Mouse (Mus musculus): ENCODE data around the gene Dcaf1.

Gene Dcaf1

DNA sequence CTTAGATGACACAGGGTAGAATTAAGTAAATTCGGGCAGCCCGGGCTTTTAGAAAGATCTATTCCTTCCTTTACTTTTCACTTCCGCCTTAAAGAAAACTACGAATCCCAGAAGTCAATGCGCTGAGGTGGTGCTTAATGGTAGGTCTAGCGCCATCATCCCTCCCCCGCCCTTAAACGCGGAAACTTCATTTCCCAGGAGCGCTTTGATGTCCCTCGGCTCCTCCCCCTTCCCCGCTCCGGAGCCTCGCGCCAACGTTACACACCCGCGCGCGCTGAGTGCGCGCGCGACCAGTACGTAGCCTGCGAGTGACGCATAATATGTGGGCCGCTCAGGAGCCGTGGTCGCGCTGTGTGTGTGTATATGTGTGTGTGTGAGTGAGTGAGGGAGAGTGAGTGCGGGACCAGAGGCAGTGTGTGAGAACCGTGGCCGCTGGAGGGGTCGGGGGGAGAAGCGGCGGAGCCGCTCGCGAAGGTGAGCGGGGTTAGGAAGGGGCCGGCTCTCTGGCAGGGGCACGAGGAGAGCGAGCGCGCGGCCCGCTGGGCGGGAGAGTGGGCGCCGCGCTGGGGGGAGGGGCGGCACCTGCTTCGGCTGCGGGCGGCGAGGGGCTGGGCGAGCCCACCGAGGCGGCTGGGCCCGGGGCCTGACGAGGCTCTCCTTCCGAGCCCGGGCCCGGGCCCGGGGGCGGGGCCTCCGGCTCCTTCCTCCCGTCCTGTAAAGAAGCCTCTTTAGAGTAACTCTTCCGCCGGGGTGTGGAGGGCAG lies at the start of gene Dcaf1:
Gene Dcaf1 (plus strand): TSS at position 257 of the 763 bp plus-strand sequence.
- DNase-seq: peak; percentile 97

DNA sequence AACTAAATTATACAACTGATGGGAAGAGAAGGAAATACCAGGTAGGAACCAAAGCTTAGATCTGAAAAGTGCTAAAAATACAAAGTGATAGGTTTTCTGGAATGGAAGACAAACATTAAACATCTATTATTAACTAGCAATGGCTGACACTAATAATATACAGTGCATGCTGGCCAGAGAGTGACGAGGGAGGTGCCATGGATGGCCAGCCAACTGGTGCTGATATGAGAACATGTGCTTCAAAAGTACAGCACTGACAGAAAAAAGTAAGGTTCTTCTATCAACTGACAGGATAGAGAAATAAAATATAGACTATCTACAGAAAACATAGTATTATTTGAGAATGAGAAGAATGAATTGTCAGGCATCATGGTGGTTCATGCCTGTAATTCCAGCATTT lies 45.6 kb upstream of the Dcaf1 start:
- no peak for DNase-seq

DNA sequence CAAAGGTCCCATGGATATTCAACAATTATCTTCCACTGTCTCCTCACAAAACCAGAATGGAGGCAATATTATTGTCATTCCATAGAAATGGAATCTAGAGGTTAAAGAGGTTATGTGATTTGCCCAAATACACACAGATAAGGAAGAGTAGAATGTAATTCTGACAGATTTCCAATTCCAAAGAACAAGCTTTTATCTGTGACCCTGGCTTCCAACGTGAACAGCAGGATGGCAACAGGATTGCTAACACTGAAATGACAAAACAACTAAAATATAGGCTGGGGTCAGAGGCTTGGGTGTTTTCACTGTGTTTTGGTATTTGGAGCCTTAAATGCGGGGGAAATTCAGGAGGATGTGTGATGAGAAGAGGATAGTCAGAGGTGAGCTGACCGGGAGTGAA lies 44.3 kb upstream of the Dcaf1 start:
- DNase-seq: no peak

DNA sequence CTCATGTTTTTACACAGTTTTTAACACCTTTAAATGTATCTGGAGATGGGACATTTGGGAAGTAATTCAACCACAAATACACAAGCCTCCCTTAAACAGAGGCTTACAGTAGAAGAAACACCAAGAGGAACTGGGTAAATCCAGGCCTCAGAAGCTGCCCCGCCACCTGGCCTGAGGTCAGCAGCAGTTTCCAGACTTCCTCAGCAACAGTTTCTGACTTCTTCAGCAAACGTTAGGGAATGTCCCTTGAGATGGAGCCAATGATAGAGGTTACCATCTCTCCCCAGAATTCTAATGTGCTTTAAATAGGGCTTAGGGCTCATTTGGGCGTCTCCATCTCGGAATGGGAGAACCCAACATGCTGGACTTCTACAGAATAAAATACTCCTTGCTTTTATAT lies 43.4 kb upstream of the Dcaf1 start:
- DNase-seq: no peak

DNA sequence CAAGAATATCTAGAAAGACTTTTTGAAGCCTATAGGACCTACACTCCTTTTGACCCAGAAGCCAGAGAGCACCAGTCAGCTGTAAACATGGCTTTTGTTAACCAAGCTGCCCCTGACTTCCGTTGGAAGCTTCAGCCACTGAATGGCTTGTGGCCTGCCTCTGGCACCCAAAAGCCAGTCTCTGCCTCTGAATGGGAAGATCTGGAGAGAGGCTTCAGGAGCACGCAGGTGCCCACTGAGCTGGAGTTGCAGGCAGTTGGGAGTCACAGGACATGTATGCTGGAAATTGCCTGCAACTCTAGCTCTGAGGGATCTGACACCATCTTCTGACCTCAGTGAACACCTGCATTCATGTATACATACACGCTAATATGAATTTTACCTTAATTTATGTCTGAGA lies 41.6 kb upstream of the Dcaf1 start:
- no peak for DNase-seq

DNA sequence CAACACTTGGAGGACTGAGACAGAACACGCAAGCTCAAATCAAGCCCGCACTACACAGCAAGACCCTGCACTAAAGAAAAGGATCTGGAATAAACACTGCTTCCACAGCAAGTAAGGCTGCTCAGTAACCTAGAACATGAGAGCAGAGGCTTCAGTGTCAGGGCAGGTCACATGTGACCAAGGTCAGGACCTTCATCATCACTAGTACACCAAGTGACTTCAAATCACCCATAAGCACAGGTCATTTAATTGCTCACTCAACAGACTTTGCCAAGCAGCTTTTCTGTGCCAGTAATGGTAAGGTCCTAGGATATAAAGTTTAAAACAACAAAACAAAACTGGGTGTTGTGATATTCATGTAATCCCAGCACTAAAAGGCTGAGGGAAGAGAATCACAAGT lies 38.1 kb upstream of the Dcaf1 start:
- no peak for DNase-seq

DNA sequence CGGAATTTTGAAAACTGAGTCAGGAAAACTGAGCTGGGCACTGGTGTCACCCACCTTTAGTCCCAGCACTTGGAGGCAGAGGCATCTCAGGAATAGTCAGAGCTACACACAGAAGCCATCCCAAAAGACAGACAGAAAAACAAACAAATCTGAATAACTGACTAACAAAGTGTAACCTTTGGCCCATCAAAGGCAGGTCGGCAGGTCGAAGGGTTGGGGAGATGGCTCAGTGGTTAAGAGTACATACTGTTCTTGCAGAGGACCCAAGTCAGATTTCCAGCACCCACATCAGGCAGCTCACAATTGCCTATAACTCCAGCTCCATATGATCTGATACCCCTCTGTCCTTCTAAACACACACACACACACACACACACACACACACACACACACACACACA lies 36.5 kb upstream of the Dcaf1 start:
- DNase-seq: no peak

DNA sequence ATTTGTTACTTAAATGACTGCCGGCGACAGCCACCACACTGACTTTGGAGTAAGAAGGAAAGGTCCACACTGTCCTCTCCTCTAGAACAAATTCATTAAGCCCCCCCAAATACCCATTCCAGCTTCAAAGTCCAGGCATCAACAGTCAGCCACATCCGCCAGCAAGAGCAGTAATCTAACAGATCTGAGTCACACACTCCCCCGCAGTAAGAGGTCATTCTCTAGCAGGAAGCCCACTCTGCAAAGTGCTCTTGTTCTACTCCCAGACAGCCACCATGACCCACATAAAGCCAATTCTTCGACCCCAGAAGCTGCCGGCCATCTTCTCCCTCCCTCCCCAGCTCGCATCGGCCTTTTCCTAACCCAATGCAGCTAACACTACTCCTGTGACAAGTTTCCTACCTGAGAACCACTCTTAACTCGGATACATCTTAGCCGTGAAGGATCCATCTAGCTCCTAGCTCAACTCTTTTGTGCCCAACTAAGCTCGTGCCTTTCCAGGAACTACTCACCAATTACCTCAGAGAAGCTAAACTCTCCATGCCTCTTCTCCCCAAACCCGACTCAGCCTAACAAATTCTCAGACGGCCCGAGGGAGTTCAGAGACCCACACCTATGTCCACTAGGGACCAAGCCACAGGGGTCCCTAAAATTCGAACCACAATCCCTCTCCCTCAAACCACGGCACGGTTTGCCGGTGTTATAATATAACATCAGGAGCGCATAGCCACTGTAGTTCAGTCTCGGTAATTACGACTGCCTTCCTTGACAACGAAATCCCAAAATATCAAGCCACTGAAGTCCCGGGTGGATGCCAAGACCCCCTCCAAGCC lies 33.5 kb upstream of the Dcaf1 start:
- DNase-seq: peak; percentile 4

DNA sequence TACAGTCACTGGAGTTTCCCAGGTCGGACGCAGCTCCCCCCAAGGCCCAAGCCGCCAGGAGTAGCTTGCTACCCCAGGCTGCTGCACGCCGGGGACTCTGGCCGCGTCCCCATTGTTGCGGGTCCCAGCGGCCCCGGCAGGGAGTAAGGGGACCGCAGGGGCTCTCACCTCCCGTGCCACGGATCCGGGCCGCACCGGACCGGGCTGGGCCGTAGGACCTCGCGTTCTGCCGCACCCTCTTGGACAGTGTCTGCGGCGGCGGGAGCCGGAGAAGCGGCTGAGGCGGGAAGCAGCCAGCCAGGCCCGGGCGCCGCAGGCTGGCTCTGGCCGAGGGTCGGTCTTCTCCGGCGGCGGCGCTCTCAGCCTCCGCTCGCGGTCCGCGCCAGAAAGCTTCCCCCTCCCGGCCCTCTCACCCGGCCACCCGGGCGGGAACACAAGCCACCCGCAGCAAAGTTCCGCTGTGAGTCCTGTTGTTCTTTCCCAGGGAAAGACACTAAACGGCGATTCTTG lies 32.8 kb upstream of the Dcaf1 start, which contains the start of gene Rad54l2:
Gene Rad54l2 (minus strand): TSS at position 383 of the 510 bp plus-strand sequence.
- peak; percentile 86 for DNase-seq

DNA sequence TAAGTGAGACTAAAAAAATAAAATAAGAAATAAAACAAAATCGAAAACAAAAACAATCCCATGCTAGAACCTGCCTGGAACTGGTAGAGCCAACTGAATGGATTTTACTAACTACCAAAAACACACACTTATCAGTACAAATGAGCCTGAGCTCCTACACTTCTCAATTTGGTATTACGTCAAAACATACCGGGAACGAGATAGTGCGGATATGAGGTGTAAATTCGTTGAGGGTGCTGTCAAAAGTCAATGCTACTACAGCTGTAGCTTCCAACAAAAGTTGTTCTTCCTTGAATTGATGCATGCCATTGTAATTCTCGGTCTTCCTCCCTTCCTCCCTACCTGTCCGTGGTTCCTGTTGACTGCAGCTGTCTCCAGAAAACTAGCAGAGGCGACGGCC lies 32.3 kb upstream of the Dcaf1 start:
- DNase-seq: peak; percentile 9

DNA sequence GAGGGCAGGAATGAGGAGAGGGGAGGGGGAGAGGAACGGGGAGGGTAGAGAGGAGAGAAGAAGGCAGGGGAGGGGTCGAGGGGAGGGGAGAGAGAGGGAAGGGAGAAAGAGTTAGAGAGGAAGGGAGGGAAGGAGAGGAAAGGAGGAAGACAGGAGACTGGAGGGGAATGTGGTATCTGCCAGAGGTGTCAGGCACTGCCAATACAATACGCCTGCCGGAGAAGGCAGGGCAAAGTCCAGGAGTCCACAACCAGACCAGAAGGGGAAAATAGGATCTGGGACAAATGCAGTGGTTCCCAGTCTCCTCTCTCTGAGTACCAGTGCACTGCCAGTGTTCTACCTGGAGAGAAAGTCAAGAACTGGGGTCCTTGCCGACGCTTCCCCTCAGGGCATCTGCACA lies 30.8 kb upstream of the Dcaf1 start:
- DNase-seq: no peak

DNA sequence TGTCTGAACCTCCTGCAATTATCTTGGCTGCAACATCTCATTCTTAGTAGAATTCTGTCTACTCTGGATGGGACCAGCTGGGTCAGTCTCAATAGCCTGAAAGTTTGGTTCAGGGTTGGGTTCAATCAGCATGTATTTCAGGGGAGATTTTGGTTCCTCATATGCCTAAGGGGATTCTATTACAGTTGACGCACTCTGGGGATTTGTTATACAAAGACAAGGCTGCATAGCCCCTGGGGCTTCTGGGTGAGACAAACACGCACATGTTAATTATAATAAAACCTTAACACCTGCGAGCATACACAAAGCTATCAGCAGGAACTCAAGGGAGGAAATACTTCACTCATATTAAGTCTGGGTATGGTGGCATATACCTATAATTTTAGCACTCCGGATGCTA lies 15.2 kb upstream of the Dcaf1 start:
- no peak for DNase-seq

DNA sequence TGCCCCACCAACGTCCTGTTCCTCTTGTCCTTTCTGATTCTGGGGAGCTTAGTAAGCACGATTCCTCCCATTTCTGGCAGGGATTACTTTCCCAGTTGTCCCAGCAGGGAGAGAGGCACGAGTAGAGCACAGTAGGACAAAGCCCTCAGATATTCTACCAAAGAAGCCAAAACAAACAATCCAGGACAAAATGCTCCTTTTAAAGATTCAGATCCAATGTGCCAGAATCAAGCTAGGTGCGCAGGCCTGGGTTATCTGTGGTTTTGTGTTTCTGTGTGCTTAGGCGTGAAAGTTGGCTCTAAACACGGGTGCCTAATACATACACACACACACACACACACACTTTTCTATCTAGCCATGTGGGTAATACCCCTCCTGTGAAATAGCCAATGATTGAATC lies 3.5 kb upstream of the Dcaf1 start:
- DNase-seq: no peak

DNA sequence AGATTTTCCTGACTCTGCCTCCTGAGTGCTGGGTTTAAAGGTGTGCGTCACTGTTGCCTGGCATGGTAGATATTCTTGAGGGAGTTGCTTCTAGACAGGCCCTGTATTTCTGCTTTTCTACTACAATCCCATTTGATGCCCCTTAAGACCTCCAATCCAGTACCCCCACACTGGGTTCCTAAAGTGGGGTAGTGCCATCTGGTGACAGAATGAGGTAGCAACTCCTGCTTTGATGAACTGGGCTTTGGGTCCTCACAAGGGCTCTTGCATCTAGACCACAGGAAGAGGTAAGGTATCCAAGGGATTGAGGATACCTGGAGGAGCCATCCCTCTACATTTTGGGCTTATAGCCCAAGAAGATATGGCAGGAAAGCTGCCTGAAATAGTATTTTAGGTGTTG lies 2.5 kb upstream of the Dcaf1 start:
- peak; percentile 48 for DNase-seq

DNA sequence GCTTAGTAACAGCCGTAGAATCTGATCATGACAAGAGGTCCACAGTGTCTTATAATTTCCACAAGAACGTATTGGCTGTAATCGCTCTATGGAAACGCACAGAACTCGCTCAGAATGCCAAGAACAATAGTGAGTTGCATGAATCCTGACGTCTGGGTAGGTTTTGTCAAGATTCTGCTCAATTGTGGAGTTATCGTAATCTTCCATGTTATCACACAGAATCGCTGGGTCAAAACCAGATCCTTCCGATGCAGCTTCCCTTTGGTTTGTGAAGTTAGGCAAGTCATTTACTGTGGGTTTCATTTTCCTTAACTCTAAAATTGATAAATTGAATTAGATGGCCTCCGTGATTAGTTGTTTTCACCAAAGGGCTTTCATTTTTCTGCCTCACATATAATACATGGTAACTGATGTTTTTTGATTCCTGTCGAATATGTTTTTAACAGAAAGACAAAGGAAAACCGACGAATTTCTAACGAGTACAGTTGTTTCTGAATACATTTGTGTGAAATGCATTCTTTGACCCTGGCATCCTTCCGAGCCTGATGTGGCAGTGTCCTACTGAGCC lies 540 bp upstream of the Dcaf1 start:
- DNase-seq: peak; percentile 11

DNA sequence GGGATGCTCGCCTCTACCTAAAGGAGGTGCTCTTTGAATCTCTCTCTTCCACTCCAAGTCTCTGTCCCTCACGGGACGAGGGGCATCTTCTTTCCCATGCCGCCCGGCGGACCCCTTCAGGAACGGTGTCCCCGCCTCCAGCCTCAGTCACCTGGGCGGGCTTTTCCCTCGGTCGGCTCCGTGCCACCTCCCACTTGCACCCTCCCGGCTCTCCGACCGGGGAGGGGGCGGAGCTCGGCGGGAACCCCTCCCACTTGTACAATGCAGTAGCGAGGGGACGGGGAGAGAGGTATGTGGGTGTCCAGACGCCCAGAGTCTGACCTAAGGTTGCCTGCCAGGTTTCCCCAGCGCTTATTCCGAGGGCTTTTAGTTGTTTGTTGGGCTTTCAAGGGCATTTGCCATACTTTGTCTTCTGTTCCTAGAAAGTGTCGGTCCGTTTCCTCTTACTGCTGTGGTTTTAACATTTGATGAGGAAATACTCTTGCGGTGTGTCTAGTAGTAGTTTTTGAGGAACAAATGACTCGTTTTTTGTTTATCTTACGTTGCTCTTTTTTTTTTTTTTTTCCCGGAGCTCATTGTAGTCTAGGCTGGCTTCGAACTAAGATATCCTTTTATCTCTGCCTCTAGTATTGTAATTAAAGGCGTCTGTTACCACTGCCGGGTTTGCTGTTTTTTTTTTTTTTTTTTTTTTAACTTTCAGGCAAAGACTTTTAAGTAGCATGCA lies 869 bp downstream of the Dcaf1 start:
- DNase-seq: peak; percentile 91

DNA sequence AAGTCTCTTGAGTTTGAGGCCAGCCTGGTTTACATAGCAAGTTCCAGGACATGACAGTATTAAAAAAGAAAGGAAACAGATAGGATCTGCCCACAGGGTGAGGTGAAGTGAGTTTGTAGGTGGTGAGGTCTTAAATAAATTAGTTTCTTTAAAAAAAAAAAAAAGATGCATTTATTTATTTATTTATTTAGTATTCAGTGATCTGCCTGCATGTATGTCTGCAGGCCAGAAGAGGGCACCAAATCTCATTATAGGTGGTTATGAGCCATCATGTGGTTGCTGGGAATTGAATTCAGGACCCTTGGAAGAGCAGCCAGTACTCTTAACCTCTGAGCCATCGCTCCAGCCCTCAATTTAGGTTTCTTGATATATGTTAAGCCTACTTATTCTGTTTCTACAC lies 18.9 kb downstream of the Dcaf1 start:
- no peak for DNase-seq

DNA sequence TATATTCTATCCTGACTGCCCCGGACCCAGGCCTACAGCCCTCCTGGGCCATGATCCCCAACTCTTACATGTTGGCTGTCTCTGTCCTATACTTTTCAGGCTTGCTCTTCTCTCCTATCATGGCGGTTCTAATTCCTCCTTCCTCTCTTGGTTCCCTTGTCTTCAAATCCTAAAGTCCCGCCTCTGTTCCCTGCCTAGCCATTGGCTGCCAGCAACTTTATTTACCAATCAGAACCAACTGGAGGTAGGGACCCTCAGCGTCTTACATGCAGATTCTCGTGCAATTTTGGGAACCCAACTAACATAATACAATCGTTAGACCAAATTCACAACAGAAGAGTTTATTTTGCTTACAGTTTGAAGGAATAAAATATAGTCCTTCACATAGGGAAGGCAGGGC lies 21.1 kb downstream of the Dcaf1 start:
- no peak for DNase-seq

DNA sequence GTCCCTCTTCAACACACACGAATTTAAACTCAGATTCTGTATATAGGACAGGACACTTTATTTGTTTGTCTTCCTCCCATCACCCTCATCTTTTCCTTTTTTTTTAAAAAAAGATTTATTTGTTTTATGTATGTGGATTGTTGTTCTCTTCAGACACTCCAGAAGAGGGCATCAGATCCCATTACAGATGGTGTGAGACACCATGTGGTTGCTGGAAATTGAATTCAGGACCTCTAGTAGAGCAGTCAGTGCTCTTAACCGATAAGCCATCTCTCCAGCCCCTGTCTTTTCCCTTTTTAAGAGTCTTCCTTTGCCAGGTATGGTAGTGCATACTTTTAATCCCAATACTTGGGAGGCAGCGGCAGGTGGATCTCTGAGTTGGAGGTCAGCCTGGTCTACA lies 35.0 kb downstream of the Dcaf1 start:
- DNase-seq: no peak

DNA sequence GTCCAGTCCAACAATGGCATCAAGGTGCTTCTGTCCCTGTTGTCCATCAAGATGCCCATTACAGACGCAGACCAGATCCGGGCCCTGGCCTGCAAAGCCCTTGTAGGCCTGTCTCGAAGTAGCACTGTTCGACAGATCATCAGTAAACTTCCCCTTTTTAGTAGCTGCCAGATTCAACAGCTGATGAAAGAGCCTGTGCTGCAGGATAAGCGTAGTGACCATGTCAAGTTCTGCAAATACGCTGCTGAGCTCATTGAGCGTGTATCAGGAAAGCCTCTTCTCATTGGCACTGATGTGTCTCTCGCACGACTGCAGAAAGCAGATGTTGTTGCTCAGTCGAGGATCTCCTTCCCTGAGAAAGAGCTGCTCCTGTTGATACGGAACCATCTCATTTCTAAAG lies 36.4 kb downstream of the Dcaf1 start:
- DNase-seq: no peak

DNA sequence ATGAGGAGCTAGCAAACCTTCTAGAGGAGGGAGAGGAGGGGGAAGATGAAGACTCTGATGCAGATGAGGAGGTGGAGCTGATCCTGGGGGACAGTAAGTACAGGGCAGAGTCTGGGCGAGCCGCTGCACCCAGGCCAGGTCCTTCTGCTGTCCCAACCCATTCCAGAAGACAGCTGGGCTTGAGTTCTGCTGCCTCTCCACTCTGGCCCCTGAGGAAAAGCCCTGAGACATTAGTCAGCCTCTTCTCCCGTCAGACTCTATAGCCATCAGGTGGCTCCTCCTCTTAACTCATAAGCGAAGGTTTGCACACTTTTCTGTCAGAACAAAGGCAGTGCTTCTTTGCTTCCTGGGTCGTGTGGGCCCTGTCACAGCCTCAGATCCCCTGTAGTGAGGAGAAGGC lies 52.5 kb downstream of the Dcaf1 start:
- DNase-seq: no peak

DNA sequence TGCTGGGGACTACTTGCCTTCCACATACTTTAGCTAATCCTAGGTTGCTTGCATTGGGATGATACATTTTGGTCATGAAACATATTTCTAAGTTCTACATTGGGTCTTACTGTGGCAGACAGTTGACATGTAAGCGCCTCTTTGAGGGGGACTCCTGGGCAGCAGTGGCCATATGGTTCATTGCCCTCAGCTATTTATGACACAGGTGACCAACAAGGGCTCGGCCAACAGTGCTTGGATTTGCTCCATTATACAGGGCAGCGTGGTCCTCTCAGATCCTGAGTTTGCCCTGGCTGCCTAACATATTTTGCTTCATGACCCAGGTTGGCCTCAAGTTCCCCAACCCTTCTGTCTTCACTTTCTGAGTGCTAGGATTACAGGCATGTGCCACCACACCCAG lies 55.0 kb downstream of the Dcaf1 start:
- DNase-seq: no peak

DNA sequence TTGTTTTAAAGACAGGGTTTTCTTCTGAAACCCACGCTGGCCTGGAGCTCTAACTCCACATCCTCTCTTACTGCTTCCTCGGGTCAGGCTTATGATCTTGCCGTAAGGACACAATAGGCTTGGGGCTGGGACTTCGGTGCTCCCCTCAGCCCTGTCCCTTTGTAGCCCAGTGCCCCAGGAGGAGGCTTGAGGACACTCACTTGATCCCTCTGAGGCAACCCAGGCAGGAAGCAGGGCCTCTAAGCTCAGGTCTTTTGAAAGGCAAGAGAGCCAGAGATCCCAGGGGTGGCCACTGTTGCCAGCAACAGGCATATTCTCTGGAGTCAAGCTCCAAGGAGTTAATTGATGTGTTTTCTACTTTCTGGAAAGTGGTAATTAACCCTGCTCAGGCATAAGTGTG lies 57.8 kb downstream of the Dcaf1 start:
- DNase-seq: no peak
